Mouse (Mus musculus): Measurements from ENCODE around the gene Ryr1.

The Ryr1 gene

DNA sequence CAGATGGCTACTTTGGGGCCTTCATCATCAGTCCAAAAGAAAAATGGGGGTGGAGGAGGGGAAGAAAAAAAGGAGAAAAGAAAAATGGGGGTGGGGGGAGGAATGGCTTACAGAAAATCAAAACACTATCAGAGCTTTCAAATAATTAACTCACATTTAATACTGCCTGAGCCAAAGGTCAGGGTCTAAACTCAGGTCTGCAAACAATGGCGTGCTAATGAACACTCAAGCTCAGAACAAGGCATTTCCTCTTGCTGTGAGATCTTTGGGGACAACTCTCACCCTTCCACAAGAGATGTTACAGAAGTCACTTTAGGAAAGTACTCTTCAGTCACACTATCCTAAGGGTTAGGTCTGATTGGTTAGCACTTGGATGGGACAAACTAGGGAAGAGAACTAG is 166.2 kb downstream of the Ryr1 start:
- DNase-seq = peak in 1 of 2 experiments; percentile 52

- DNase-seq = no peak
Measured at GRCm38 (mm10) chr7:28957997-28958725, 166.8 kb downstream of the Ryr1 start.

DNA sequence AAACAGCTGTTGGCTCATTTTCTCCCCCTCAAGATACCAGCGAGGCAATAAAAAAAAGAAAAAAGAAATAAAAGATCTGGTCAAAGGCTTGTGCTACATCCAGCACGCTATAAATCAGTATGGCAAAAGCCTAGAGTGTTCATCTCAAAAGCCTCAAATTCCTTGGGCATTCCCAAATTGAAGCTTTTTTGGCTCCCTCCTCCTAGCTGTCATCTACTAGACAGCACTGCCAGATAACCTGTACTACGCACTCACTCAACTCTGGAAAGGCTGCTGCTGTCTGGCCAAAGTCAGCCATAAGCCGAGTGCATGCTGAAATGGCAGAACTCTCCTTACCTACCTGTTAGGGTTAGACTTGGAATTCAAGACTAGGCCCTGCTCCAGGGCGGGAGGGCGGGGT is 167.7 kb downstream of the Ryr1 start:
- peak in 1 of 2 experiments; percentile 52 for DNase-seq

DNA sequence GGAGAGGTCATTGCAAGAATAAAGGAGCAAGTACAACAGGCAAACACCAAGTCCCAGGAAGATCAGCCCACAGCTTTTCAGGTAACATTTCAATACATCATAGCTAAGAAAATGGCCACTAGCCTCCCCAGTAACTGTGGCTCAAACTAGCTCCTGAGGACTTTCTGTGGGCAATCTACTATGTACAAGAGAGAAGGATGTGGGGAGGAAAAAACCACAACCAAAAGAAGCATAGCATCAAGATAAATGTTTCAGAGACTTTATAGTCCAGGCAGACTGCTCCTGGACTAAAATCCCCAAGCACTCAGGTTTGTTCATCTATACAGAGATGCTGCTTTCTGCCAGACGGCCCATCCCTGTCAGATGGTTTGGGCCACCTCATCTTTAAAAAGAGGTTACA is 168.7 kb downstream of the Ryr1 start:
- DNase-seq = no peak

- DNase-seq = no peak
Measured at GRCm38 (mm10) chr7:28955295-28955897, 169.6 kb downstream of the Ryr1 start.

DNA sequence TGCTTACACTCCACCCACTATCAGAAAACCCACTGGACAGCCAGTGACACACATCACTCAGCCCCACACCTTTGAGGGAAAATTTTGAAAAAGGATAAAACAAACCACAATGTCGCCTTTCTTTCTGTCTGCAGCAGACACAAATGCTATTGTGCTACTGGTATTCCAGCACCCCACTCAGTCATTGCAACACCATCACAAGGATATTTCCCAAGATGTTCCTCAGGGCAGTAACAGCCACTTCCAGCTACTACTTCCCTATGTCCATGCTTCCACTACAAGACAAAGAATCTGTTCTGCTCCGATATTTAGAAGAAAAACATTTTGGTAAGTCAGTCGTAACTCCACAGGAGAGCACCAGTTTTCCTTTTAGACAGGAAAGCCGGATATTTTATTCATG is 170.2 kb downstream of the Ryr1 start:
- no peak for DNase-seq

DNA sequence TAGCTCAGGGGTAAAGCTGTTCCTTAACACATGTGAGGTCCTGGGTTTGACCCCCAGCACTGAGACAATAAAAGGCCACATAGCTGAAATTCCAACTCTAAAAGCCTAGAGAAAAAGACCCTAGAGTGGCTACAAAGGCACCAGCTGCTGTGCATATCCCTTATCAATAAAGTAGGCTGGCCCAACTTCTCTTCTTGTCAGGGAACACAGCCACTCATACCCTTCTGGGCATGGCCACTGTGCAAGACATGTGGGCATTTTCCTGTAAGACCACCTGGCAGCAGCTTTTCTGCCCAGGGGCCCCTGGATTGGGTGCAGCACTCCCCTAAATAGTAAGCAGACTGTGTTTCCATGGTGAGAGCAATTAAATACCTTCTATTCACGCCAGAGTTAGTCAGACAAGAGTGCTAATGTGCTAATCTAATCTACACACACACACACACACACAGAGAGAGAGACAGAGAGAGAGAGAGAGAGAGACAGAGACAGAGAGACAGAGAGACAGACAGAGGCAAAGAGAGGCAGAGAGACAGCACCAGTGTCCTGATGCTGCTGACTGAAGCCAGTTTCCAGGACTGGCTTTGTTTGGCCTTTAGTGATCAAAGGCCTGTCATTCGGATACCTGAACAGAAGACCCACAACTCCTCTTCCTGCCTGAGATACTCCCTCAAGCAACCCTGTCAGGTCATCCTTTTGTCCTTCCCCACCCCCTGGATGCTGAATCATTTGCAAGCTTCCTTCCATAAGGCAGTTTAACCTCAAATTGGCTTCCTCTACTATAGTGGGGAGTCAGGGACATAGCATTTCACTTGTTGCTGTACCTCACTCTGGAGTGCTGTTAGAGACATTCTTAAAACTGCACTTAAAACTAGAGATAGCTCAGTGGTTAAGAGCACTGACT is 171.3 kb downstream of the Ryr1 start:
- DNase-seq = no peak

Data from kidney, postnatal 36 days (tissue).